Mouse (Mus musculus) E14TG2a.4 (cell line): Measurements from ENCODE around the gene Rln1.

Experiments
- H3K27me3 ChIP-seq: 2 replicates; pipeline ENCODE4 v1.6.1; 2014; ENCODE audit warnings: low read length, control low read depth; ENCODE audit not compliant: insufficient read depth
- H3K36me3 ChIP-seq: 2 replicates; pipeline ENCODE4 v1.6.1; 2014; ENCODE audit warnings: low read length, control low read depth; ENCODE audit not compliant: insufficient read depth
- H3K4me1 ChIP-seq: replicated peaks from 2 replicates; pipeline ENCODE4 v1.6.1; 2014; ENCODE audit warnings: low read depth, low read length, control low read depth
- H3K4me3 ChIP-seq: replicated peaks from 2 replicates; pipeline ENCODE4 v1.5.1; 2014; ENCODE audit warnings: mild to moderate bottlenecking, low read length
- H3K9me3 ChIP-seq: 2 replicates; pipeline ENCODE4 v1.6.1; 2014; ENCODE audit warnings: low read length, control low read depth
- CTCF ChIP-seq: conservative IDR thresholded peaks from 2 replicates; pipeline ENCODE4 v1.5.1; 2014; ENCODE audit warnings: low read length
- NANOG ChIP-seq: IDR thresholded peaks from 2 replicates; pipeline ENCODE4 v1.6.1; 2014; ENCODE audit warnings: borderline replicate concordance, low read length, mixed read lengths
- POU5F1 ChIP-seq: IDR thresholded peaks from 2 replicates; pipeline ENCODE4 v1.6.1; 2014; ENCODE audit warnings: low read length, borderline replicate concordance

Rln1 gene

GRCm38 (mm10) chr19:29364076-29364475 is 29.6 kb upstream of the Rln1 start:
- Histone ChIP-seq H3K36me3 (no peaks in the 10 kb centered on the region), H3K9me3 (no peaks in the 10 kb centered on the region), H3K4me3 (no peak overlapping the region), H3K27me3 (peaks cover 23% of the 10 kb centered on the region), H3K4me1 (peaks cover 37% of the 10 kb centered on the region)
- TF ChIP-seq POU5F1 (no peak), CTCF (no peak), NANOG (no peak)

- H3K36me3 ChIP-seq, result no peaks in the 10 kb centered on the region
- peaks cover 42% of the 10 kb centered on the region for H3K4me1 ChIP-seq
- H3K27me3 ChIP-seq, result peaks cover 20% of the 10 kb centered on the region
- no peaks in the 10 kb centered on the region for H3K9me3 ChIP-seq
- no peak for TF ChIP-seq CTCF
- no peak for TF ChIP-seq NANOG
- no peak for TF ChIP-seq POU5F1
- H3K4me3 ChIP-seq, result no peak overlapping the region
These were observed 29.1 kb upstream of the Rln1 start for GRCm38 (mm10) chr19:29363557-29363956.

GRCm38 (mm10) chr19:29362173-29362930 is 27.9 kb upstream of the Rln1 start:
- TF ChIP-seq NANOG (no peak), POU5F1 (no peak), CTCF (no peak)
- H3K4me3 ChIP-seq, result peak overlapping the region; percentile 82

GRCm38 (mm10) chr19:29361468-29362130 is 27.1 kb upstream of the Rln1 start:
- no peak for TF ChIP-seq CTCF
- no peak for TF ChIP-seq NANOG
- no peak for TF ChIP-seq POU5F1
- no peaks in the 10 kb centered on the region for H3K36me3 ChIP-seq
- H3K27me3 ChIP-seq, result peaks cover 11% of the 10 kb centered on the region; the same call in 1 of the 2 replicates
- peaks cover 36% of the 10 kb centered on the region for H3K4me1 ChIP-seq
- no peaks in the 10 kb centered on the region for H3K9me3 ChIP-seq
- H3K4me3 ChIP-seq, result peak overlapping the region; percentile 82

More at GRCm38 (mm10) chr19:29362173-29362930, 27.9 kb upstream of the Rln1 start:
- peaks cover 40% of the 10 kb centered on the region for H3K4me1 ChIP-seq
- H3K36me3 ChIP-seq, result no peaks in the 10 kb centered on the region
- no peaks in the 10 kb centered on the region for H3K9me3 ChIP-seq
- peaks cover 16% of the 10 kb centered on the region for H3K27me3 ChIP-seq

GRCm38 (mm10) chr19:29360251-29360650 is 25.8 kb upstream of the Rln1 start:
- TF ChIP-seq NANOG, result no peak
- no peak for TF ChIP-seq POU5F1
- TF ChIP-seq CTCF, result no peak
- peaks cover 36% of the 10 kb centered on the region for H3K4me1 ChIP-seq
- H3K4me3 ChIP-seq, result no peak overlapping the region
- no peaks in the 10 kb centered on the region for H3K9me3 ChIP-seq
- H3K36me3 ChIP-seq, result no peaks in the 10 kb centered on the region
- H3K27me3 ChIP-seq, result 0 out of 2 replicates have a peak, but pooled peaks cover 8% of the 10 kb centered on the region

GRCm38 (mm10) chr19:29356281-29356680 is 21.8 kb upstream of the Rln1 start:
- no peak for TF ChIP-seq POU5F1
- no peak for TF ChIP-seq NANOG
- no peak for TF ChIP-seq CTCF
- H3K9me3 ChIP-seq, result no peaks in the 10 kb centered on the region
- H3K4me3 ChIP-seq, result no peak overlapping the region
- H3K4me1 ChIP-seq, result peaks cover 22% of the 10 kb centered on the region
- H3K36me3 ChIP-seq, result no peaks in the 10 kb centered on the region
- no peaks in the 10 kb centered on the region for H3K27me3 ChIP-seq

- peak; percentile 87 for TF ChIP-seq CTCF
- TF ChIP-seq NANOG, result no peak
- Histone ChIP-seq H3K36me3 (no peaks in the 10 kb centered on the region), H3K9me3 (no peaks in the 10 kb centered on the region), H3K4me3 (no peak overlapping the region; the same call in 1 of the 2 replicates), H3K27me3 (no peaks in the 10 kb centered on the region), H3K4me1 (peaks cover 29% of the 10 kb centered on the region)
These were observed 20.7 kb upstream of the Rln1 start for GRCm38 (mm10) chr19:29354895-29355877.

- Histone ChIP-seq H3K36me3 (no peaks in the 10 kb centered on the region), H3K27me3 (no peaks in the 10 kb centered on the region), H3K4me3 (no peak overlapping the region), H3K9me3 (no peaks in the 10 kb centered on the region), H3K4me1 (peaks cover 25% of the 10 kb centered on the region)
- no peak for TF ChIP-seq CTCF
- no peak for TF ChIP-seq POU5F1
- TF ChIP-seq NANOG, result no peak
These were observed 16.5 kb upstream of the Rln1 start for GRCm38 (mm10) chr19:29350991-29351390.
